Mouse (Mus musculus): ENCODE data around the gene Dcst2. TPM values are rescaled to one million over a fixed set of nuclear protein-coding genes. Genes with fewer than 3 reads are reported as not detected.

Gene Dcst2
- polyA plus RNA-seq, 1 experiment from 2014 or later: 0.23 TPM

- Histone ChIP-seq H3K4me1 (ENCODE audit: control insufficient read depth, insufficient read depth, low read length) (peaks cover 59% of the 10 kb centered on the region), H3K27ac (replicated peaks; ENCODE audit: low read depth, low read length) (no peak overlapping the region), H3K4me3 (ENCODE audit: low read depth, low read length) (peak overlapping the region; percentile 70), H3K27me3 (ENCODE audit: control insufficient read depth, insufficient read depth, low read length) (peaks cover 32% of the 10 kb centered on the region), H3K4me2 (ENCODE audit: low read depth, severe bottlenecking) (peak overlapping the region; percentile 98), H3K9ac (ENCODE audit: low read length) (peak overlapping the region; percentile 62), H3K36me3 (ENCODE audit: control insufficient read depth, insufficient read depth, low read length) (no peaks in the 10 kb centered on the region), H3K9me3 (ENCODE audit: control insufficient read depth, low read length) (no peaks in the 10 kb centered on the region)
- ATAC-seq (ENCODE audit: insufficient number of reproducible peaks, low FRiP score, low TSS enrichment, low read depth) (no peak), DNase-seq (ENCODE audit: low spot score) (no peak)
- 10% methylated on average over 21 of the region's 21 CpGs for WGBS
These were observed 42.7 kb upstream of the Dcst2 start for GRCm38 (mm10) chr3:89318971-89319590.

GRCm38 (mm10) chr3:89319591-89320350 is 42.0 kb upstream of the Dcst2 start:
- Histone ChIP-seq H3K4me1 (ENCODE audit: control insufficient read depth, insufficient read depth, low read length) (peaks cover 59% of the 10 kb centered on the region), H3K9me3 (ENCODE audit: control insufficient read depth, low read length) (no peaks in the 10 kb centered on the region), H3K36me3 (ENCODE audit: control insufficient read depth, insufficient read depth, low read length) (no peaks in the 10 kb centered on the region), H3K27me3 (ENCODE audit: control insufficient read depth, insufficient read depth, low read length) (peaks cover 32% of the 10 kb centered on the region), H3K4me3 (ENCODE audit: low read depth, low read length) (peak overlapping the region; percentile 70), H3K4me2 (ENCODE audit: low read depth, severe bottlenecking) (peak overlapping the region; percentile 98), H3K9ac (ENCODE audit: low read length) (peak overlapping the region; percentile 62), H3K27ac (replicated peaks; ENCODE audit: low read depth, low read length) (no peak overlapping the region)
- DNase-seq (ENCODE audit: low spot score): peak; percentile 61
- 4% methylated on average over 55 of the region's 58 CpGs for WGBS
- ATAC-seq (ENCODE audit: insufficient number of reproducible peaks, low FRiP score, low TSS enrichment, low read depth): no peak

- Histone ChIP-seq H3K27ac (replicated peaks; ENCODE audit: low read depth, low read length) (no peak overlapping the region; the same call in 1 of the 2 replicates), H3K4me2 (ENCODE audit: low read depth, severe bottlenecking) (peak overlapping the region; percentile 98), H3K9ac (ENCODE audit: low read length) (peak overlapping the region; percentile 80), H3K4me1 (ENCODE audit: control insufficient read depth, insufficient read depth, low read length) (peaks cover 51% of the 10 kb centered on the region), H3K36me3 (ENCODE audit: control insufficient read depth, insufficient read depth, low read length) (no peaks in the 10 kb centered on the region), H3K9me3 (ENCODE audit: control insufficient read depth, low read length) (no peaks in the 10 kb centered on the region), H3K27me3 (ENCODE audit: control insufficient read depth, insufficient read depth, low read length) (peaks cover 32% of the 10 kb centered on the region), H3K4me3 (ENCODE audit: low read depth, low read length) (peak overlapping the region; percentile 70)
- peak; percentile 27 for ATAC-seq (ENCODE audit: insufficient number of reproducible peaks, low FRiP score, low TSS enrichment, low read depth)
- 0% methylated on average over 41 of the region's 41 CpGs for WGBS
- peak; percentile 89 for DNase-seq (ENCODE audit: low spot score)
These were observed 41.1 kb upstream of the Dcst2 start for GRCm38 (mm10) chr3:89320581-89321182.

GRCm38 (mm10) chr3:89321183-89322130 is 40.3 kb upstream of the Dcst2 start:
- no peak overlapping the region; the same call in 1 of the 2 replicates for H3K27ac ChIP-seq (replicated peaks; ENCODE audit: low read depth, low read length)
- peak overlapping the region; percentile 80 for H3K9ac ChIP-seq (ENCODE audit: low read length)
- peak overlapping the region; percentile 70 for H3K4me3 ChIP-seq (ENCODE audit: low read depth, low read length)
- H3K27me3 ChIP-seq (ENCODE audit: control insufficient read depth, insufficient read depth, low read length): peaks cover 32% of the 10 kb centered on the region
- H3K4me2 ChIP-seq (ENCODE audit: low read depth, severe bottlenecking): peak overlapping the region; percentile 98
- H3K36me3 ChIP-seq (ENCODE audit: control insufficient read depth, insufficient read depth, low read length): no peaks in the 10 kb centered on the region
- no peaks in the 10 kb centered on the region for H3K9me3 ChIP-seq (ENCODE audit: control insufficient read depth, low read length)
- WGBS: under 1% methylated on average over 63 of the region's 66 CpGs
- H3K4me1 ChIP-seq (ENCODE audit: control insufficient read depth, insufficient read depth, low read length): peaks cover 43% of the 10 kb centered on the region
- ATAC-seq (ENCODE audit: insufficient number of reproducible peaks, low FRiP score, low TSS enrichment, low read depth) (peak; percentile 13; the same call in 1 of the 2 replicates), DNase-seq (ENCODE audit: low spot score) (peak; percentile 64)

GRCm38 (mm10) chr3:89322131-89322500 is 39.7 kb upstream of the Dcst2 start:
- Histone ChIP-seq H3K9me3 (ENCODE audit: control insufficient read depth, low read length) (no peaks in the 10 kb centered on the region), H3K4me2 (ENCODE audit: low read depth, severe bottlenecking) (peak overlapping the region; percentile 98), H3K9ac (ENCODE audit: low read length) (peak overlapping the region; percentile 80), H3K4me3 (ENCODE audit: low read depth, low read length) (peak overlapping the region; percentile 70), H3K27me3 (ENCODE audit: control insufficient read depth, insufficient read depth, low read length) (peaks cover 32% of the 10 kb centered on the region), H3K4me1 (ENCODE audit: control insufficient read depth, insufficient read depth, low read length) (peaks cover 38% of the 10 kb centered on the region), H3K36me3 (ENCODE audit: control insufficient read depth, insufficient read depth, low read length) (no peaks in the 10 kb centered on the region), H3K27ac (replicated peaks; ENCODE audit: low read depth, low read length) (no peak overlapping the region)
- no peak for ATAC-seq (ENCODE audit: insufficient number of reproducible peaks, low FRiP score, low TSS enrichment, low read depth)
- no peak for DNase-seq (ENCODE audit: low spot score)
- under 1% methylated on average over 14 of the region's 14 CpGs for WGBS

GRCm38 (mm10) chr3:89322514-89323165 is 39.1 kb upstream of the Dcst2 start, which contains the start of gene Efna3:
Gene Efna3 (minus strand): TSS chr3:89322965.
- H3K4me1 ChIP-seq (ENCODE audit: control insufficient read depth, insufficient read depth, low read length): peaks cover 39% of the 10 kb centered on the region
- under 1% methylated on average over 41 of the region's 53 CpGs for WGBS
- peak within 1 kb of the TSS; percentile 80 for H3K9ac ChIP-seq (ENCODE audit: low read length)
- DNase-seq (ENCODE audit: low spot score): peak; percentile 90
- peak within 1 kb of the TSS; percentile 98 for H3K4me2 ChIP-seq (ENCODE audit: low read depth, severe bottlenecking)
- H3K36me3 ChIP-seq (ENCODE audit: control insufficient read depth, insufficient read depth, low read length): no peaks in the 10 kb centered on the region
- no peaks in the 10 kb centered on the region for H3K9me3 ChIP-seq (ENCODE audit: control insufficient read depth, low read length)
- peaks cover 32% of the 10 kb centered on the region for H3K27me3 ChIP-seq (ENCODE audit: control insufficient read depth, insufficient read depth, low read length)
- peak within 1 kb of the TSS; percentile 70 for H3K4me3 ChIP-seq (ENCODE audit: low read depth, low read length)
- peak; percentile 31 for ATAC-seq (ENCODE audit: insufficient number of reproducible peaks, low FRiP score, low TSS enrichment, low read depth)
- H3K27ac ChIP-seq (replicated peaks; ENCODE audit: low read depth, low read length): no peak within 1 kb of the TSS

- peaks cover 19% of the 10 kb centered on the region for H3K4me1 ChIP-seq (ENCODE audit: control insufficient read depth, insufficient read depth, low read length)
- H3K27me3 ChIP-seq (ENCODE audit: control insufficient read depth, insufficient read depth, low read length): peaks cover 8% of the 10 kb centered on the region
- 96% methylated on average over 8 of the region's 8 CpGs for WGBS
These were observed 35.9 kb upstream of the Dcst2 start for GRCm38 (mm10) chr3:89325882-89326281.

More at GRCm38 (mm10) chr3:89325882-89326281, 35.9 kb upstream of the Dcst2 start:
- Histone ChIP-seq H3K27ac (replicated peaks; ENCODE audit: low read depth, low read length) (no peak overlapping the region), H3K9ac (ENCODE audit: low read length) (no peak overlapping the region), H3K4me2 (ENCODE audit: low read depth, severe bottlenecking) (no peak overlapping the region), H3K9me3 (ENCODE audit: control insufficient read depth, low read length) (no peaks in the 10 kb centered on the region), H3K36me3 (ENCODE audit: control insufficient read depth, insufficient read depth, low read length) (no peaks in the 10 kb centered on the region), H3K4me3 (ENCODE audit: low read depth, low read length) (no peak overlapping the region)
- no peak for DNase-seq (ENCODE audit: low spot score)
- no peak for ATAC-seq (ENCODE audit: insufficient number of reproducible peaks, low FRiP score, low TSS enrichment, low read depth)

All from limb, embryonic 11.5 days (tissue).